Mouse (Mus musculus) lung, postnatal 0 days (tissue): ENCODE results near the gene Usp2. TPM values are rescaled to one million over a fixed set of nuclear protein-coding genes. Genes with fewer than 3 reads are reported as not detected.

Experiments used
- ATAC-seq: fragments of 200-750 bp; cut with Nextera tagmentation; 2 replicates; pipeline ENCODE4 v1.8.0; 2017; ENCODE audit warnings: moderate library complexity
- DNase-seq: peaks from one replicate; pipeline ENCODE4 v3.0.0-alpha.2; 2016; ENCODE audit warnings: low spot score
- H3K27ac ChIP-seq: fragments of 300-500 bp; sonication (generic); 2 replicates; pipeline ENCODE4 v1.5.1; 2014; ENCODE audit warnings: antibody characterized with exemption, mild to moderate bottlenecking, low read length, mixed read lengths
- H3K27me3 ChIP-seq: fragments of 300-500 bp; sonication (generic); replicated peaks from 2 replicates; pipeline ENCODE4 v1.6.1; 2014; ENCODE audit warnings: low read length, mixed read lengths; ENCODE audit not compliant: insufficient read depth
- H3K36me3 ChIP-seq: fragments of 300-500 bp; sonication (generic); 2 replicates; pipeline ENCODE4 v1.6.1; 2014; ENCODE audit warnings: low read length, mixed read lengths; ENCODE audit not compliant: insufficient read depth
- H3K4me1 ChIP-seq: fragments of 300-500 bp; sonication (generic); 2 replicates; pipeline ENCODE4 v1.6.1; 2014; ENCODE audit warnings: antibody characterized with exemption, low read depth, low read length, mixed read lengths; ENCODE audit not compliant: insufficient read depth
- H3K4me2 ChIP-seq: fragments of 300-500 bp; sonication (generic); replicated peaks from 2 replicates; pipeline ENCODE4 v1.6.1; 2014; ENCODE audit warnings: low read depth, mild to moderate bottlenecking, low read length, moderate library complexity, mixed read lengths
- H3K4me3 ChIP-seq: fragments of 300-500 bp; sonication (generic); 2 replicates; pipeline ENCODE4 v1.5.1; 2014; ENCODE audit warnings: low read depth, low read length
- H3K9ac ChIP-seq: fragments of 300-500 bp; sonication (generic); replicated peaks from 2 replicates; pipeline ENCODE4 v1.6.1; 2014; ENCODE audit warnings: low read depth, mild to moderate bottlenecking
- H3K9me3 ChIP-seq: fragments of 300-500 bp; sonication (generic); 2 replicates; pipeline ENCODE4 v1.6.1; 2016; ENCODE audit warnings: low read length, mixed read lengths
- CTCF ChIP-seq: IDR thresholded peaks from 2 replicates; pipeline ENCODE4 v1.5.1; 2016; ENCODE audit warnings: antibody characterized with exemption, mild to moderate bottlenecking
- EP300 ChIP-seq: IDR thresholded peaks from 2 replicates; pipeline ENCODE4 v1.6.1; 2016; ENCODE audit warnings: antibody characterized with exemption, mild to moderate bottlenecking, control low read depth
- WGBS: fragments of 180-500 bp; shearing (Covaris S2); extraction: QIAGEN DNeasy Blood & Tissue Kit; methylation state at CpG from one replicate; pipeline ENCODE4 v1.1.7; 2014; 5-methylcytosine and 5-hydroxymethylcytosine counted together
- polyA plus RNA-seq: library from polyadenylated mRNA; unstranded; fragments of >200 nt; fragmentation: Nextera tagmentation; extraction: Ambion mirVana; gene quantifications from 2 replicates; pipeline ENCODE4 v1.2.1, GENCODE M21; 2015

The Usp2 gene
- polyA plus RNA-seq, 1 experiment from 2014 or later = 11.0 TPM

GRCm38 (mm10) chr9:44041511-44042395 is 25.1 kb upstream of the Usp2 start:
- H3K27ac ChIP-seq = no peak overlapping the region
- H3K36me3 ChIP-seq = no peaks in the 10 kb centered on the region
- H3K27me3 ChIP-seq = peaks cover 17% of the 10 kb centered on the region
- TF ChIP-seq CTCF = no peak
- no peak for TF ChIP-seq EP300
- WGBS = 74% methylated on average over 7 of the region's 7 CpGs
- H3K4me2 ChIP-seq = no peak overlapping the region
- H3K9ac ChIP-seq = no peak overlapping the region
- no peaks in the 10 kb centered on the region for H3K4me1 ChIP-seq
- ATAC-seq (no peak), DNase-seq (no peak)
- no peaks in the 10 kb centered on the region for H3K9me3 ChIP-seq
- H3K4me3 ChIP-seq = no peak overlapping the region

GRCm38 (mm10) chr9:44042396-44042680 is 24.5 kb upstream of the Usp2 start:
- WGBS = 67% methylated on average over 1 of the region's 1 CpGs
- Histone ChIP-seq H3K9me3 (no peaks in the 10 kb centered on the region), H3K4me1 (no peaks in the 10 kb centered on the region), H3K9ac (no peak overlapping the region), H3K27ac (no peak overlapping the region), H3K36me3 (no peaks in the 10 kb centered on the region), H3K4me3 (no peak overlapping the region), H3K4me2 (no peak overlapping the region), H3K27me3 (peaks cover 17% of the 10 kb centered on the region)
- DNase-seq (no peak), ATAC-seq (no peak)
- TF ChIP-seq CTCF = no peak
- TF ChIP-seq EP300 = no peak

GRCm38 (mm10) chr9:44042836-44043707 is 23.7 kb upstream of the Usp2 start, which contains the start of gene Thy1:
TSS of gene Thy1 (plus strand) at chr9:44043384.
- DNase-seq = peak; percentile 42
- TF ChIP-seq CTCF (no peak), EP300 (no peak)
- Histone ChIP-seq H3K4me1 (no peaks in the 10 kb centered on the region), H3K36me3 (no peaks in the 10 kb centered on the region), H3K4me2 (0 out of 2 replicates have a peak within 1 kb of the TSS, but pooled peaks have one; percentile 19), H3K4me3 (no peak within 1 kb of the TSS), H3K27ac (no peak within 1 kb of the TSS), H3K9ac (no peak within 1 kb of the TSS), H3K27me3 (peaks cover 17% of the 10 kb centered on the region), H3K9me3 (no peaks in the 10 kb centered on the region)
- WGBS = under 1% methylated on average over 29 of the region's 30 CpGs
- ATAC-seq = no peak

- Histone ChIP-seq H3K9ac (no peak overlapping the region), H3K27me3 (peaks cover 17% of the 10 kb centered on the region), H3K4me2 (0 out of 2 replicates have a peak overlapping the region, but pooled peaks have one; percentile 19), H3K4me1 (no peaks in the 10 kb centered on the region), H3K9me3 (no peaks in the 10 kb centered on the region), H3K4me3 (no peak overlapping the region), H3K27ac (no peak overlapping the region), H3K36me3 (no peaks in the 10 kb centered on the region)
- ATAC-seq = no peak
- TF ChIP-seq CTCF = no peak
- no peak for TF ChIP-seq EP300
- 5% methylated on average over 23 of the region's 23 CpGs for WGBS
- no peak for DNase-seq
These were observed 23.0 kb upstream of the Usp2 start for GRCm38 (mm10) chr9:44043708-44044425.

GRCm38 (mm10) chr9:44044426-44045157 is 22.2 kb upstream of the Usp2 start:
- Histone ChIP-seq H3K9ac (no peak overlapping the region), H3K27ac (no peak overlapping the region), H3K4me3 (no peak overlapping the region), H3K4me1 (no peaks in the 10 kb centered on the region), H3K4me2 (no peak overlapping the region), H3K36me3 (no peaks in the 10 kb centered on the region), H3K9me3 (no peaks in the 10 kb centered on the region), H3K27me3 (peaks cover 17% of the 10 kb centered on the region)
- ATAC-seq (no peak), DNase-seq (no peak)
- TF ChIP-seq EP300 = no peak
- no peak for TF ChIP-seq CTCF
- 44% methylated on average over 14 of the region's 14 CpGs for WGBS
